Mouse (Mus musculus) heart, adult 2 months (tissue): Measurements from ENCODE around the gene Crybg1. TPM values are rescaled to one million over a fixed set of nuclear protein-coding genes. Genes with fewer than 3 reads are reported as not detected.
A peak's percentile ranks its signal among the peaks of the same experiment; 100 is the strongest.
"Not testable (repeated sequence)": the region's sequence is repeated elsewhere in the genome, so short reads cannot be mapped to it uniquely, and the experiment has no call there.

Experiments used
- DNase-seq, 2 experiments: peaks; one replicate each; pipeline ENCODE4 v3.0.0; 2021
- H3K27ac ChIP-seq: fragments of 200-600 bp; 2 replicates; pipeline ENCODE4 v1.8.1; 2022
- H3K27me3 ChIP-seq: fragments of 200-500 bp; 2 replicates; pipeline ENCODE4 v1.6.1; 2012; ENCODE audit warnings: mild to moderate bottlenecking, low read length, inconsistent platforms, mixed read lengths; ENCODE audit not compliant: control insufficient read depth, insufficient read depth
- H3K36me3 ChIP-seq: fragments of 200-500 bp; 2 replicates; pipeline ENCODE4 v1.6.1; 2012; ENCODE audit warnings: low read length, inconsistent platforms; ENCODE audit not compliant: control insufficient read depth, insufficient read depth
- H3K4me1 ChIP-seq: fragments of 200-500 bp; 2 replicates; pipeline ENCODE4 v1.6.1; 2011; ENCODE audit warnings: low read length; ENCODE audit not compliant: control insufficient read depth, insufficient read depth
- H3K4me3 ChIP-seq: fragments of 200-600 bp; 2 replicates; pipeline ENCODE4 v1.8.1; 2022
- H3K79me2 ChIP-seq: fragments of 200-500 bp; replicated peaks from 2 replicates; pipeline ENCODE4 v1.6.1; 2012; ENCODE audit warnings: mild to moderate bottlenecking, inconsistent platforms, low read length, moderate library complexity, mixed read lengths; ENCODE audit not compliant: control insufficient read depth, insufficient read depth
- H3K9ac ChIP-seq: fragments of 200-500 bp; 2 replicates; pipeline ENCODE4 v1.6.1; 2012; ENCODE audit warnings: low read depth, mild to moderate bottlenecking, control low read depth, inconsistent platforms, low read length, mixed read lengths
- CTCF ChIP-seq: fragments of 200-600 bp; IDR thresholded peaks from 2 replicates; pipeline ENCODE4 v1.8.1; 2022; ENCODE audit warnings: antibody characterized with exemption, mild to moderate bottlenecking, moderate library complexity
- EP300 ChIP-seq: fragments of 200-500 bp; IDR thresholded peaks from 2 replicates; pipeline ENCODE4 v1.6.1; 2011; ENCODE audit warnings: low read depth, low read length, control low read depth; ENCODE audit not compliant: insufficient read depth
- POLR2A ChIP-seq: fragments of 200-500 bp; IDR thresholded peaks from 2 replicates; pipeline ENCODE4 v1.6.1; 2011; ENCODE audit warnings: mild to moderate bottlenecking, low read depth, low read length, control low read depth; ENCODE audit not compliant: insufficient read depth
- WGBS: fragments of 180-500 bp; shearing (Covaris S2); methylation state at CpG from one replicate; pipeline ENCODE4 v1.1.7; 2018; 5-methylcytosine and 5-hydroxymethylcytosine counted together
- intact Hi-C: fragments of 180-260 bp; cut with DNase I; formaldehyde crosslinking; loops from one replicate; pipeline ENCODE4 v1.15.1; 2025
- polyA plus RNA-seq: library from polyadenylated mRNA; depleted of rRNA; stranded (reverse); fragments of >200 nt; gene quantifications from 2 replicates; pipeline ENCODE4 v1.2.3, GENCODE M21; 2012
- total RNA-seq, 2 experiments: library from RNA; stranded (reverse); gene quantifications; 2 replicates each; pipeline ENCODE4 v1.2.3; 2021

The Crybg1 gene
- total and polyA plus RNA-seq, 3 experiments, result 1.1 to 2.9 (median 2.8) TPM

DNA sequence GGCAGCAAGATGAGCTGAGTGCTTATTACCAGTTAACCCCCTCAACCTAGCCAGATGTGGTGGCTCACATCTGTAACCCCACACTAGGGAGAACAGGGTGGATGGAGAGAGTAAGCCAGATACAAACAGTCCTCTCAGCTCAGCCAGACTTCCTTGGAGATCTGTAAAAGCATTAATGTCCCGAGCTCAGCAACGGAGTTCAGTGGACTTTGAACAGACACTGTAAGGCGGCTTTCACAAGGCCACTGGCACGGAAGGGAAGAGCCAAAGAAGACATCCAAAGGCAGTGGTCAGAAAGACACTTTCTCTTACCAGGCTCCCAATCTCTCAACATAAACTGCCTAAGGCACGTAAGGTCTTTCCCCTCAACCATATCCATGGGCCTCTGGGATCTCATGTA lies 165.4 kb downstream of the Crybg1 start:
- no peaks in the 10 kb centered on the region for H3K79me2 ChIP-seq
- intact Hi-C loops, result no loop called here
- no peak for DNase-seq
- H3K9ac ChIP-seq, result no peak overlapping the region
- no peak overlapping the region for H3K4me3 ChIP-seq
- WGBS, result 90% methylated on average over 5 of the region's 5 CpGs
- H3K27ac ChIP-seq, result no peak overlapping the region
- H3K27me3 ChIP-seq, result no peaks in the 10 kb centered on the region
- H3K4me1 ChIP-seq, result no peaks in the 10 kb centered on the region; the same call in 1 of the 2 replicates
- no peak for TF ChIP-seq CTCF
- no peak for TF ChIP-seq POLR2A
- no peak for TF ChIP-seq EP300
- H3K36me3 ChIP-seq, result no peaks in the 10 kb centered on the region

DNA sequence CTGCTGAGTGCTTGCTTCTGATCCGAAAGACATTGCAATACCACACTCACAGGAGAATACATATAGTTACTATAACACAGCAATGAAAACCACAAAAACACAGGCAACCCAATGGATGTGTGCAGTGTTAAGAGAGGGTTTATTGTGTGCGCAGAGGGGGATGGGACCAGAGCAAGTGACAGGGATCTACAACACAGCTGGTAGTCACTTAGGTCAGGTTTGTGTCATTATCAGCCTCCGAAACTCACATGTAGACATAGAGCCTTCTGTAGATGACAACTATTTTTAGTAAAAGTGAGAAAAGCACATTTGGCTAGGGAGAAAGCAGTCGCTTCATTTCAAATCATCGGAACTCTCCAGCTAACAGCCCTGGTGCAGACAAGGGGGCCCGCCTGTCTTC lies 166.2 kb downstream of the Crybg1 start:
- H3K36me3 ChIP-seq, result peaks cover 3% of the 10 kb centered on the region; the same call in 1 of the 2 replicates
- 83% methylated on average over 6 of the region's 6 CpGs for WGBS
- H3K4me1 ChIP-seq, result no peaks in the 10 kb centered on the region; the same call in 1 of the 2 replicates
- H3K27ac ChIP-seq, result no peak overlapping the region
- H3K27me3 ChIP-seq, result no peaks in the 10 kb centered on the region
- DNase-seq, result no peak
- TF ChIP-seq POLR2A (no peak), CTCF (no peak), EP300 (no peak)
- H3K79me2 ChIP-seq, result no peaks in the 10 kb centered on the region
- intact Hi-C loops, result no loop called here
- H3K4me3 ChIP-seq, result no peak overlapping the region
- no peak overlapping the region for H3K9ac ChIP-seq

DNA sequence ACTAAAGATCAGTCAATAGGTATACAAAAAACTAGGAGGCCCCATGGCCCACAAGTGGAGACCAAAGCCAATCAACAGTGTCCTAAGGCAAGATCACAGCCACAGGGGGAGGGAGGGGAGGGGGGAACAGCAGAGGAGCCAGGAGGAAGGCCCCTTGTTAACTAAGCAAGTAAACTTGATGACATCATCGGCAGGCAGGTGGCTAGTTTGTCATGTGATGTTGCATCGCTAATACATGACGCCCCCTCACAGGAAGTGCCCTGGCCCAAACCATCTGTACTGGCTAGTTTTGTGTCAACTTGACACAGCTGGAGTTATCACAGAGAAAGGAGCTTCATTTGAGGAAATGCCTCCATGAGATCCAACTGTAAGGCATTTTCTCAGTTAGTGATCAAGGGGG lies 167.9 kb downstream of the Crybg1 start:
- WGBS, result 72% methylated on average over 3 of the region's 3 CpGs
- H3K79me2 ChIP-seq, H3K36me3 ChIP-seq, H3K4me1 ChIP-seq, intact Hi-C loops, H3K27me3 ChIP-seq, DNase-seq, H3K4me3 ChIP-seq, H3K9ac ChIP-seq, H3K27ac ChIP-seq: not testable (repeated sequence)

DNA sequence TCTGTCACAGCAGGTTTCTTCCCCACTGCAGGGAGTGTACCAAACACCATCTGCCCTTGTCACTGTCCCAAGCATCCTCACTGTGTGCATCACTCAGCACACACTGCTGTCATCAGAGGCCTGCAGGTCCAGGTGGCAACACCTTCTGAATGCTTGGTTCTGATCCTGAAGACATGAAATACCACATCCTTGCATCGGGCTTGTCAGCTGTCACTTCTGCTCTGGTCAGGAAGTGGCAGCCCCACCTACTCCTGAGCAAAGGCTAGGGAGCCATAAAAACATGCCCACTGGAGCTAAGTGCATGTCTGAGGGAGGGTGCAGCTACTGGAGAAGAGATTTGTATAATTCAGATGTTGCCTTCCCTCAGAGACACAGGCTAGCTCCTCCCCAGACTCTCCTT lies 168.6 kb downstream of the Crybg1 start:
- TF ChIP-seq POLR2A (no peak), CTCF (no peak), EP300 (no peak)
- Histone ChIP-seq H3K27ac (no peak overlapping the region), H3K36me3 (peaks cover 3% of the 10 kb centered on the region; the same call in 1 of the 2 replicates), H3K79me2 (no peaks in the 10 kb centered on the region), H3K4me3 (no peak overlapping the region), H3K9ac (no peak overlapping the region), H3K27me3 (no peaks in the 10 kb centered on the region), H3K4me1 (no peaks in the 10 kb centered on the region; the same call in 1 of the 2 replicates)
- DNase-seq, result no peak
- intact Hi-C loops, result no loop called here
- 45% methylated on average over 1 of the region's 1 CpGs for WGBS

DNA sequence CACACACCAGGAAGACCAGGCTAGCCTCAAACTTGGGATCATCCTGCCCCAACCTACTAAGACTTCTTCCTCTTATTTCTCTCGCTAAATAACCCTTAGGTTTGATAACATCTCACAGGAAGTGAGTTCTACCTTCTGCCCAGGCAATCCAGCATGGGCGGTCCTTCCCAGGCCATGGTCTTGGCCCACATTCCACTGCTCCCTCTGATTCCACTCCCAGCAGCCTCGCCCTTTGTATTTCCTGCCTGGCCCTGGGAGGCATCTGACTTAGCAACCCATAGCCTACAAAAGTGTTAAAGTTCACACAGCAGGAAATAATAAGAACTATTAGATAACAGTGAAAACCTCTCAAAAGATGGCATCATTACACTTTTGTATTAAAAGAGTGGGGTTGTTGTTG lies 171.3 kb downstream of the Crybg1 start:
- TF ChIP-seq CTCF (no peak), POLR2A (no peak), EP300 (0 out of 2 replicates have a peak, but pooled peaks have one; percentile 30)
- Histone ChIP-seq H3K4me1 (no peaks in the 10 kb centered on the region; the same call in 1 of the 2 replicates), H3K9ac (no peak overlapping the region), H3K79me2 (no peaks in the 10 kb centered on the region), H3K27ac (peak overlapping the region; percentile 60; the same call in 1 of the 2 replicates), H3K36me3 (peaks cover 3% of the 10 kb centered on the region; the same call in 1 of the 2 replicates), H3K4me3 (no peak overlapping the region), H3K27me3 (no peaks in the 10 kb centered on the region)
- WGBS, result 28% methylated on average over 3 of the region's 3 CpGs
- intact Hi-C loops, result loop anchor here (10.0 kb wide), 1 partner anchor 477 kb away; no protein-coding TSS in a partner anchor
- peak; percentile 49 to 65 for DNase-seq

DNA sequence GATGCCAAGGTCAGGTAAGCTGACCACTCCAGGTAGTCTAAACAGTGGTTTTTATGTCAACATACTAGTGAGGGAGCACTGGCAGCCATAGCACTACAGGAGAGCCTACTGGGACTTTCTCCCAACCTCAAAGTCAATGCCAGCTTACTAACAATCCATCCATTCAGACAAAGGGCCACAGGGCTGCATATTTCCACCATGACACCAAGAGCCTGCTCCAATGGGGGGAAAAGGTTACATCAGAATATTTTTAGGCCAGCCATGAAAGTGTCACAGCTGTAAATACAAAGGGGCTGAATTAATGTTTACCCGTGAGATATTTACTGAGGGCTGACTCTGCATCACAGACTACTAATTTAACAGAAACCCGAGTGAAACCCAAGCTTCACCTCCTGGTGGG lies 175.4 kb downstream of the Crybg1 start:
- Histone ChIP-seq H3K4me1 (no peaks in the 10 kb centered on the region), H3K27ac (no peak overlapping the region), H3K9ac (no peak overlapping the region), H3K79me2 (no peaks in the 10 kb centered on the region), H3K36me3 (peaks cover 3% of the 10 kb centered on the region; the same call in 1 of the 2 replicates), H3K4me3 (no peak overlapping the region), H3K27me3 (no peaks in the 10 kb centered on the region)
- no peak for DNase-seq
- intact Hi-C loops, result loop anchor here (10.0 kb wide), 1 partner anchor 482 kb away; no protein-coding TSS in a partner anchor
- TF ChIP-seq CTCF (no peak), POLR2A (no peak), EP300 (no peak)
- WGBS, result 73% methylated on average over 2 of the region's 2 CpGs

DNA sequence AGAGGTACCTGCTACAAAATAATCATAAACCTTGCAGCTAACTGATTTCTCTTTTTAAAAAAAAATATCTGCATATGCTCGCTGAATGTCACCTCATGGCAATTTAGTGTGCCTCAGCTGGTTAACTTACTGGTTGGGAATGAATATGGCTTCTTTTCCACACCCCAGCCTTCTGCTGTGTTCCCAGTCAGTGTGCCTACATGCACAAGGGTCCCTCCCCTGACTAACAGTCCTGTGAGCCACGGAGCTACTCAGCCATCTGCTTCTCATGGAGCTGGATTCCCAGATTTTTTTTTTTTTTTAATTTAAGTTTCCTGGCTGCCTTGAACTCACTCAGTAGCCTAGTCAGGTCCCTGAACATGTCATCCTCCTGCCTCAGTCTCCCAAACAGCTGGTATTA lies 183.7 kb downstream of the Crybg1 start:
- H3K27ac ChIP-seq, result no peak overlapping the region
- no peaks in the 10 kb centered on the region for H3K27me3 ChIP-seq
- H3K36me3 ChIP-seq, result no peaks in the 10 kb centered on the region
- intact Hi-C loops, result no loop called here
- WGBS, result 66% methylated on average over 2 of the region's 2 CpGs
- no peaks in the 10 kb centered on the region for H3K4me1 ChIP-seq
- no peak overlapping the region for H3K4me3 ChIP-seq
- no peaks in the 10 kb centered on the region for H3K79me2 ChIP-seq
- no peak overlapping the region for H3K9ac ChIP-seq
- TF ChIP-seq EP300 (no peak), POLR2A (no peak), CTCF (no peak)
- DNase-seq, result no peak
